ENCODE assay signal across 8 mouse cellular contexts in genomic region chr7:24610144-24610878, GRCm38 (mm10). TPM values are rescaled to one million over a fixed set of nuclear protein-coding genes. Genes with fewer than 3 reads are reported as not detected.
DNase-seq lines count a peak whose midpoint lies in the region; ATAC-seq and TF ChIP-seq lines count a peak whose summit lies in the region.

Gene Phldb3, plus strand, starts transcription at chr7:24610763.

- WGBS in hindbrain, embryonic 16.5 days: 3% methylated on average over 23 of the region's 27 CpGs
- 3% methylated on average over 26 of the region's 27 CpGs for WGBS in liver, embryonic 13.5 days (ENCODE audit: insufficient replicate concordance)

- peak within 1 kb of the TSS; percentile 62 for H3K4me2 ChIP-seq in hindbrain, embryonic 16.5 days (ENCODE audit: low read length)
- peak within 1 kb of the TSS; percentile 97 for H3K4me2 ChIP-seq in liver, embryonic 13.5 days
- H3K4me2 ChIP-seq in myocyte (ENCODE audit: low read depth): peak within 1 kb of the TSS; percentile 82

- peak; percentile 5; the same call in 1 of the 2 replicates for TF ChIP-seq CTCF in bone marrow macrophage, adult 2 months (IDR thresholded peaks at IDR 0.05; ENCODE audit: low read depth, low read length)

- H3K9me3 ChIP-seq in hindbrain, embryonic 16.5 days (ENCODE audit: control insufficient read depth, low read length): 0 out of 2 replicates have a peak, but pooled peaks cover 2% of the 10 kb centered on the region
- no peaks in the 10 kb centered on the region for H3K9me3 ChIP-seq in liver, embryonic 13.5 days (replicated peaks)

- peak; percentile 6 for DNase-seq in cerebellum, adult 9-10 months
- no peak for DNase-seq in cerebellum, adult 11 months
- DNase-seq in liver, embryonic 13.5 days: peak; percentile 28
- peak; percentile 79 for DNase-seq in urinary bladder, postnatal 14 days (ENCODE audit: low spot score)
- DNase-seq in frontal cortex, postnatal 10 days (ENCODE audit: low spot score in 2 of 2): no peak

- H3K4me1 ChIP-seq in bone marrow macrophage, adult 2 months (ENCODE audit: control insufficient read depth, insufficient read depth, low read length): peaks cover 4% of the 10 kb centered on the region
- peaks cover 15% of the 10 kb centered on the region for H3K4me1 ChIP-seq in hindbrain, embryonic 16.5 days (ENCODE audit: control insufficient read depth, insufficient read depth, low read depth, low read length)
- H3K4me1 ChIP-seq in liver, embryonic 13.5 days (replicated peaks): peaks cover 39% of the 10 kb centered on the region

- H3ac ChIP-seq in myocyte (ENCODE audit: control insufficient read depth, insufficient read length): peak within 1 kb of the TSS; percentile 1

- peak within 1 kb of the TSS; percentile 70 for H3K4me3 ChIP-seq in bone marrow macrophage, adult 2 months (ENCODE audit: insufficient read depth, low read length)
- peak within 1 kb of the TSS; percentile 36 for H3K4me3 ChIP-seq in hindbrain, embryonic 16.5 days (ENCODE audit: low read length)
- peak within 1 kb of the TSS; percentile 65 for H3K4me3 ChIP-seq in liver, embryonic 13.5 days (replicated peaks)
- H3K4me3 ChIP-seq in myocyte: peak within 1 kb of the TSS; percentile 46

- no peaks in the 10 kb centered on the region for H3K79me2 ChIP-seq in myocyte (ENCODE audit: control insufficient read depth, insufficient read depth)

- TF ChIP-seq POLR2A in bone marrow macrophage, adult 2 months (IDR thresholded peaks at IDR 0.05; ENCODE audit: borderline replicate concordance, low read depth, low read length): no peak
- no peak for TF ChIP-seq POLR2A in myocyte (IDR thresholded peaks at IDR 0.05; ENCODE audit: insufficient read length, low read depth)

- H3K27ac ChIP-seq in bone marrow macrophage, adult 2 months (ENCODE audit: insufficient read depth, low read depth, low read length): no peak within 1 kb of the TSS
- H3K27ac ChIP-seq in hindbrain, embryonic 16.5 days (ENCODE audit: low read depth, low read length): no peak within 1 kb of the TSS
- peak within 1 kb of the TSS; percentile 27; the same call in 1 of the 2 replicates for H3K27ac ChIP-seq in liver, embryonic 13.5 days

- peak; percentile 1; the same call in 1 of the 2 replicates for ATAC-seq in hindbrain, embryonic 16.5 days
- peak; percentile 40 for ATAC-seq in liver, embryonic 13.5 days (ENCODE audit: low read depth)

- H3K9ac ChIP-seq in hindbrain, embryonic 16.5 days (ENCODE audit: low read depth, low read length): peak within 1 kb of the TSS; percentile 33
- H3K9ac ChIP-seq in liver, embryonic 13.5 days: peak within 1 kb of the TSS; percentile 70

- H3K27me3 ChIP-seq in hindbrain, embryonic 16.5 days (replicated peaks; ENCODE audit: control insufficient read depth, insufficient read depth, low read length): peaks cover 42% of the 10 kb centered on the region
- peaks cover 24% of the 10 kb centered on the region for H3K27me3 ChIP-seq in liver, embryonic 13.5 days
- H3K27me3 ChIP-seq in myocyte (ENCODE audit: control insufficient read depth, insufficient read depth, insufficient read length): no peaks in the 10 kb centered on the region

- H3K36me3 ChIP-seq in hindbrain, embryonic 16.5 days (ENCODE audit: control insufficient read depth, insufficient read depth, low read length): no peaks in the 10 kb centered on the region; the same call in 1 of the 2 replicates
- H3K36me3 ChIP-seq in liver, embryonic 13.5 days: no peaks in the 10 kb centered on the region
- H3K36me3 ChIP-seq in myocyte (ENCODE audit: control insufficient read depth, insufficient read depth): no peaks in the 10 kb centered on the region

TF ChIP-seq in myocyte, 11 proteins besides CTCF, POLR2A, EP300 and RAD21:
- TF ChIP-seq MYOG (IDR thresholded peaks at IDR 0.05; ENCODE audit: control insufficient read depth in 1 of 3, insufficient read depth in 1 of 3, insufficient read length in 2 of 3, low read depth in 2 of 3) (peak in 1 of 3 experiments; percentile 67), MYOD1 (IDR thresholded peaks at IDR 0.05; ENCODE audit: control insufficient read depth in 1 of 3, insufficient read length in 2 of 3, low read depth in 2 of 3) (peak in 2 of 3 experiments; percentile 32 to 67), SRF (IDR thresholded peaks at IDR 0.05; ENCODE audit: control insufficient read depth, insufficient read length, low read depth) (no peak)

RNA-seq across cellular contexts. Expression of gene Phldb3, which starts in this region (rescaled TPM):
- 7.2 and 7.6 TPM in 2 replicates for polyA plus RNA-seq in bone marrow macrophage, adult 2 months (2012; ENCODE audit: insufficient read depth, insufficient read length, missing spikeins)
- polyA plus RNA-seq in hindbrain, embryonic 16.5 days (2015; fragmentation: Nextera tagmentation; extraction: Ambion mirVana): not detected in 2 replicates
- polyA plus RNA-seq in liver, embryonic 13.5 days (2015; fragmentation: Nextera tagmentation; extraction: Ambion mirVana): 0.08 and 0.09 TPM in 2 replicates
- polyA plus RNA-seq in myocyte (2012; fragmentation: generic; extraction: Trizol): 11.5 TPM

Comparison
In these comparisons a context has a peak if more than half of its experiments do, and no peak if none do; other contexts are left out.
1. DNase-seq: peak in cerebellum, adult 9-10 months (single experiment) and urinary bladder, postnatal 14 days (single experiment); none in cerebellum, adult 11 months (single experiment) and frontal cortex, postnatal 10 days (0 of 2).
2. Peak in ATAC-seq, H3K4me3 ChIP-seq, H3K9ac ChIP-seq and H3K4me2 ChIP-seq in hindbrain, embryonic 16.5 days; RNA of the gene not detected or under 1 TPM.
3. Peak in DNase-seq, ATAC-seq, H3K4me3 ChIP-seq, H3K27ac ChIP-seq, H3K9ac ChIP-seq and H3K4me2 ChIP-seq in liver, embryonic 13.5 days; RNA of the gene not detected or under 1 TPM.
4. Peak in every context shown above with its lines, with median percentiles within 50 percentile points of each other: H3K4me3 ChIP-seq and H3K4me2 ChIP-seq.